Mouse (Mus musculus): ENCODE measurements around the gene Nectin1.

Gene Nectin1

GRCm38 (mm10) chr9:43765419-43766179 lies 21.8 kb downstream of the Nectin1 start:
- DNase-seq (ENCODE audit: low spot score in 2 of 2) = no peak

GRCm38 (mm10) chr9:43768779-43769178 lies 25.0 kb downstream of the Nectin1 start:
- DNase-seq (ENCODE audit: low spot score in 2 of 2) = no peak

GRCm38 (mm10) chr9:43769228-43769627 lies 25.4 kb downstream of the Nectin1 start:
- DNase-seq (ENCODE audit: low spot score in 2 of 2) = no peak

- DNase-seq (ENCODE audit: low spot score in 2 of 2) = no peak
Observed at GRCm38 (mm10) chr9:43769940-43770339, 26.2 kb downstream of the Nectin1 start.

- DNase-seq (ENCODE audit: low spot score in 2 of 2) = no peak
Observed at GRCm38 (mm10) chr9:43771041-43771440, 27.3 kb downstream of the Nectin1 start.

GRCm38 (mm10) chr9:43772460-43772859 lies 28.7 kb downstream of the Nectin1 start:
- DNase-seq (ENCODE audit: low spot score in 2 of 2) = no peak

- no peak for DNase-seq (ENCODE audit: low spot score in 2 of 2)
Observed at GRCm38 (mm10) chr9:43773521-43773920, 29.7 kb downstream of the Nectin1 start.

- DNase-seq (ENCODE audit: low spot score in 2 of 2) = no peak
Observed at GRCm38 (mm10) chr9:43774427-43774826, 30.6 kb downstream of the Nectin1 start.

GRCm38 (mm10) chr9:43776231-43776630 lies 32.4 kb downstream of the Nectin1 start:
- DNase-seq (ENCODE audit: low spot score in 2 of 2) = no peak

GRCm38 (mm10) chr9:43777362-43778360 lies 33.9 kb downstream of the Nectin1 start:
- DNase-seq (ENCODE audit: low spot score in 2 of 2) = no peak

GRCm38 (mm10) chr9:43780883-43781282 lies 37.1 kb downstream of the Nectin1 start:
- no peak for DNase-seq (ENCODE audit: low spot score in 2 of 2)

GRCm38 (mm10) chr9:43782401-43782800 lies 38.6 kb downstream of the Nectin1 start:
- DNase-seq (ENCODE audit: low spot score in 2 of 2) = no peak

GRCm38 (mm10) chr9:43783959-43784358 lies 40.2 kb downstream of the Nectin1 start:
- no peak for DNase-seq (ENCODE audit: low spot score in 2 of 2)

- no peak for DNase-seq (ENCODE audit: low spot score in 2 of 2)
Observed at GRCm38 (mm10) chr9:43784841-43785240, 41.1 kb downstream of the Nectin1 start.

- no peak for DNase-seq (ENCODE audit: low spot score in 2 of 2)
Observed at GRCm38 (mm10) chr9:43787591-43787990, 43.8 kb downstream of the Nectin1 start.

- DNase-seq (ENCODE audit: low spot score in 2 of 2) = no peak
Observed at GRCm38 (mm10) chr9:43792681-43793080, 48.9 kb downstream of the Nectin1 start.

- DNase-seq (ENCODE audit: low spot score in 2 of 2) = no peak
Observed at GRCm38 (mm10) chr9:43793411-43793810, 49.6 kb downstream of the Nectin1 start.

- DNase-seq (ENCODE audit: low spot score in 2 of 2) = no peak
Observed at GRCm38 (mm10) chr9:43796031-43796430, 52.2 kb downstream of the Nectin1 start.

- DNase-seq (ENCODE audit: low spot score in 2 of 2) = no peak
Observed at GRCm38 (mm10) chr9:43796841-43797740, 53.3 kb downstream of the Nectin1 start.

- no peak for DNase-seq (ENCODE audit: low spot score in 2 of 2)
Observed at GRCm38 (mm10) chr9:43797746-43798145, 54.0 kb downstream of the Nectin1 start.

GRCm38 (mm10) chr9:43800525-43800924 lies 56.7 kb downstream of the Nectin1 start:
- DNase-seq (ENCODE audit: low spot score in 2 of 2) = no peak

Measured in thymus, postnatal 10 days (tissue).